Mouse (Mus musculus): ENCODE measurements around the gene Ccdc85b.

Gene Ccdc85b

DNA sequence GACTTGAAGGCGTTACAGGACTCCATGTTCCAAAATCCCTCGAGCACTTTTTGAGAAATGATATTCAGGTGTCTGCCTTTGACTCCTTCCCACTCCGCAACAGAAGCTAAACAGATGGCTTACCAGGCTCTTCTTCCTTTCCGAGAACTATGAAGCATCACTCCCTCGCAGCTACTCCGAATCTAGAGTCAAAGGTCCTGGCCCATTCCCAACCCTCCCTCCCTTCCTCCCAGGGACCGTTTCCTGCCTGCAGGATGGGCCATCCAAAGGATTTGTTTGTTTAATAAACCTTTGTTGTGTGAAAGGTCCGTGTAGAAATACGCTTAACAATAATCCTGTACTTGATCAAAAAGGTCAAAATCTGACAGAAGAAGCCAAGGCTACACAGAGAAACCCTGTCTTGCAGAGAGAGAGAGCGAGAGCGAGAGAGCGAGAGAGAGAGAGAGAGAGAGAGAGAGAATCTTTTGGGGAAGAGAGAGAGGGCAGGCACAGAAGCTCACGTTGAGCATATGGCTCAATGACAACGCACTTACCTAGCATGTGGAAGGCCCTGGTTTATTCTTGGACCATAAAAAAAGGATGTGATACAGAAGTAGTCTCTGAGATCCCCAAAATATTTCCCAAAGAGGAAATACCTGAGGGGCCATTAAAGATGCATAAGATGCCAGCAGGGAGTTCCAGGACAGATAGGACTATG lies at the start of gene Ccdc85b:
Gene Ccdc85b (minus strand): TSS at position 149 of the 697 bp plus-strand sequence.
- in situ Hi-C loops (cut with MboI, MseI) = no loop called here

DNA sequence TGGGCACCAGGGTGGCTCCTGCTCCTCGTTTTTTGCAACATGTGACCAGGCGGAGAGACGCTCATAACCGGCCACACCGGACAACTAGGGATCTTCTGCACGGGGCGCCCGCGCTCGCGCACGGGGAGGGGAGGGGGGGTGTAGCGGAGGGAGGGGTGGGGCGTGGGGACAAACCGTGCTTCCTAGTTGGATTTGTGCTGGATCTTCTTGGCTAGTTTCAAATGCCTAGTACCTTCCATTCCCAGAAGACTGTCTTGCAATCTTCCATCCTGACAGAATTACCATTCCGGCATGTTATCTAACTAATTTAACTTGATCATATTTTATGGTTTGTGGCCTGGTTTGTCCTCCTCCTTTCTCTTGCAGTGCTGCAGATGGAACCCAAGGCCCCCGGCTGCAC lies 46.0 kb upstream of the Ccdc85b start, which contains the start of gene 1700020D05Rik:
Gene 1700020D05Rik (minus strand): TSS at position 101 of the 400 bp plus-strand sequence.
- in situ Hi-C loops (cut with MboI, MseI) = no loop called here

DNA sequence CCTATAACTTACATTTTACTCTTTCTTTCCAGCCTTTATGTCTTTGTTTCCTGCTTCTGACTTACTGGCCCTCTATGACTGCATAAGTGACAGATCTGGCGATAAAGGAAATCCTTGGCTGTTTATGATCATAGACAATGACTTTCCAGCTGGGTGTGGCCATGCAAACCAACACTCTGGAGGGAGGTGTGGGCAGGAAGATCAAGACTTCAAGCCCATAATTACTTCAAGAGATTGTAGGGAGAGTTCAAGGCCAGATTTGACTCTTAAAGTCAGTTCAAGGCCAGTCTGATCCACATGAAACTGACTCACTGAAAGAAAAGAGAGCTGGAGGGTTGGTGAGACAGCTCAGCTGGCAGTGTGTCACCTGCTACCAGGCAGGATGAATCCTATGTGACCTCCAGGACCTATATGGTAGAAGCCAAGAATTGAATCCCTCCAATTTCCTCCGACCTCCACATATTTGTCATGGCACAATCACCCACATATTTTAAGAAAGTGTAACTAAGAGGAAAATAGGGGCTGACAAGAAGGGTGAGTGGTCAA lies 42.7 kb upstream of the Ccdc85b start:
- in situ Hi-C loops (cut with MboI, MseI) = no loop called here

DNA sequence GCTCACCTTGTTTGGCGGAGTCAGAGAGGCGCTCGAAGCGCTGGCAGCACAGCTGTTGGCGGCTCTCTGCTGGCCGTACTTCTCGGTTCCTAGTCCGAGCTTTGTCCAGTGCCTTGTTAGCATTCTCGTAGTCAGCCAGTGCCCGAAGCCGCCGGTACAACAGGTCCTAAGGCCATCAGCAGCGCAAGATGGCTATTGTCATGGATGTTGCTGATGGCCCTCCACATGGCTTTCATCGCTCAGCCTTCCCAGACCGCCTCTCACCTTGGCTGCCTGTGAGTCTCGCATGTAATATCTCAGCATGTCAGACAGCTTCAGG lies 38.3 kb upstream of the Ccdc85b start:
- in situ Hi-C loops (cut with MboI, MseI) = no loop called here

DNA sequence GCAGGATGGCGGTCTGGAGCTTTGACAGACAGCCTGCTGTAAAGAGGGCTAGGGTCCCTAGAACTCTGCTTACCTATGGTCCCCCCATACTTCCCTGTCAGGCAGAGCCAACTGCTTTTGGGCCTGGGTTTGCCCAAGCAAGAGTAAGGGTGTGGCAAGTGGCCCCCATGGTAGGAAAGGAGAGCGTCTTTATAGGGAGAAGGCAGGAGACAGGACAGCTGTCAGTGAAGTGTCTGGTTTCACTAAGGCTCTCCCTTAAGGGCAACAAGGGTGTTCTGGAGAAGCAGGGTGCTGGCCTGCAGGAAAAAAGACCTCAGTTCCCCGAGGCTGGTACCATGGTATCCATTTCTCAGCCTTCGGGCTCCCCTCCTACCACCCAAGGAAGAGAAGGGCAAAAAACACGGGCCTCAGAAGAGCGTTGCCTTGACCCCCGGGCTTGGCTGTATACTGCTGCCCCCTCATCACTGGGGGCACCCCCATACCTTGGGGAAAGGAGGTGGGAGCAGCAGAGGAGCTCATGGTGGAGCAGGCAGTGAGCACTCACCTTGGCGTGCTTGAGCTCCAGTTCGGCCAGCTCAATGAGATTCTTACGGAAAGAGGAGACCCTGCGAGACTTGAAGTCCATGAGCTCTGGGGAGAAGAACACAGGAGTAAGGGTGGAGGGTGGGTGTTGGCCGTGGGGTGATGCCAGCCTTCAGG lies 37.8 kb upstream of the Ccdc85b start:
- in situ Hi-C loops (cut with MboI, MseI) = no loop called here

DNA sequence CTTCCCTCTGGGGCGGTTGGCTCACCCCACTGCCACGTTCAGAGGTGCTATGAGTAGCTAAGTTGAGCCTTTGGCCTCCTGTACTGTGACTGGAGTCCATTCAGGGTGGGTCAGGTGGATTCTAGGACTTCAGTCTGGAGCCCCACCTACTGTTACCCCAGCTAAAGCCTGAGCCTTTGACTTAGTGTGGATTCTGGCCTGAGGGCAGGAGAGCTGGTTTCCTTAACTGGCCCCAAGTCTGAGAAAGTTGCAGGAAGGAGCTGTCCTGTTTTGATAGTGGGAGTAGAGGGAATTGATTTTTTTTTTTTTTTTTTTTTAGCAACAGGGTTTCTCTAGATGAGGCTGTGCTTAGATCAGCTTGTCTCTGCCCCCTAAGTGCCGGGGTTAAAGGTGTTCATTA lies 36.6 kb upstream of the Ccdc85b start:
- in situ Hi-C loops (cut with MboI, MseI) = loop anchor here (5.0 kb wide), 1 partner anchor 803 kb away; no protein-coding TSS in a partner anchor

DNA sequence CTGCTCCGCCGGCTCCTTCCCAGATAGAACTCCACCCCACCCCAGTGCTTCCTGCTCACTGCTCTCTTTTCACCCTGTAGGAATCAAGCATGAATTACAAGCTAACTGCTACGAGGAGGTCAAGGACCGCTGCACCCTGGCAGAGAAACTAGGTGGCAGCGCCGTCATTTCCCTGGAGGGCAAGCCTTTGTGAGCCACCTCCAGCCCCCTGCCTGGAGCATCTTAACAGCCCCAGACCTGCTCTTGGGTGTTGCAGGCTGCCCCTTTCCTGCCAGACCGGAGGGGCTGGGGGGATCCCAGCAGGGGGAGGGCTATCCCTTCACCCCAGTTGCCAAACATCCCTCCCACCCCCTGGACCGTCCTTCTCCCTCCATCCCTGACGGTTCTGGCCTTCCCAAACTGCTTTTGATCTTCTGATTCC lies 35.6 kb upstream of the Ccdc85b start:
- in situ Hi-C loops (cut with MboI, MseI) = loop anchor here (5.0 kb wide), 1 partner anchor 804 kb away; no protein-coding TSS in a partner anchor

DNA sequence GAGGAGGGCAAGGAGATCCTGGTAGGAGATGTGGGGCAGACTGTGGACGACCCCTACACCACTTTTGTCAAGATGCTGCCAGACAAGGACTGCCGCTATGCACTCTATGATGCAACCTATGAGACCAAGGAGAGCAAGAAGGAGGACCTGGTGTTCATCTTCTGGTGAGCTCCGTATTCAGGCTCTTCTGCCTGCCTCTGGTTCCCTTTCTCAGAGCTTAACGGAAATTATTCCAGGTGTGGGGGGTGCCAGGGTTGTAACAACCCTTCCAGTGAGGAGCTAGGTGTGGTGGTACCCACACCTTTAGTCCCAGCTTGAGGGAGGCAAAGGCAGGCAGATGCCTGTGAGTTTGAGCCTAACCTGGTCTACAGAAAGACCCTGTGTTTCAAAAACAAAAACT lies 34.9 kb upstream of the Ccdc85b start:
- in situ Hi-C loops (cut with MboI, MseI) = loop anchor here (5.0 kb wide), 1 partner anchor 805 kb away; no protein-coding TSS in a partner anchor

DNA sequence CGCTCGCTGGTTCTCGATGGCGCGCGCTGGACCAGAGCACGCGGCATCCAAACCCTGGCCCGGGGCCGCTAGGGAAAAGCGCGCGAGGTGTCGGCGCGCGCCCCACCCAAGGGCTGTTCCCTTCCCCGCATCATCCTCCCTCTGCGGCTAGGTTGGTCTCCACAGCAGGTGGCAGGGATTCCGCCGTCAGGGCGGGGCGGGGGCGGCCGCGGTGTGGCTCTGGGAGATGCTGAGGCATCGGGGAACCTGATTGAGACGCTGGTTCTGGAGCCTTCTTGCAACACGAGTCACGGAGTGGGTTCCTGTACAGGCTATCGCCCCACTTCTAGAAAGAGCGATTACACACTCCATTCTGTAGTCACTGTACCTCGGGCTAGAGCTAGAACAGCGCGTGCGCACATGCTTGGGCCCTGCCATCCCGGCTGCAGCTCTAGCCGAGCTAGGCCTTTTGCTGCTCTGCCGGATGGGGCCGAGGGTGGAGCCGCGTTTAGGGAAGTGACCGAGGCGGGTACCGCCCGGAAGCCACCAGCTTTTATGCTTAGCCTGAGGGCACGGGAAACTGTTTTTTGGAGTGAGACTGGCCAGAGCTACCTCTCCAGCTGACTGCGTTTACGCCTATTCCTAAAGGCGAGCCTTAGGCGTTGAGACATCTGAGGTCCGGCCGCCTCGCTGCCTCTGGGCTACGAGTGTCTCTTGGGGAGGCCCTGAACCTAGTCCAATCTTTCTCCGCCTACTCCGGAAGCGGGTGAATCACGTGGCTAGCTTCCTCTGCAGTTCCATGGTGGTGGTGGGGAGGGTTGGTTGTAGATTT lies 33.4 kb upstream of the Ccdc85b start:
- in situ Hi-C loops (cut with MboI, MseI) = loop anchor here (5.0 kb wide), 1 partner anchor 806 kb away; no protein-coding TSS in a partner anchor

DNA sequence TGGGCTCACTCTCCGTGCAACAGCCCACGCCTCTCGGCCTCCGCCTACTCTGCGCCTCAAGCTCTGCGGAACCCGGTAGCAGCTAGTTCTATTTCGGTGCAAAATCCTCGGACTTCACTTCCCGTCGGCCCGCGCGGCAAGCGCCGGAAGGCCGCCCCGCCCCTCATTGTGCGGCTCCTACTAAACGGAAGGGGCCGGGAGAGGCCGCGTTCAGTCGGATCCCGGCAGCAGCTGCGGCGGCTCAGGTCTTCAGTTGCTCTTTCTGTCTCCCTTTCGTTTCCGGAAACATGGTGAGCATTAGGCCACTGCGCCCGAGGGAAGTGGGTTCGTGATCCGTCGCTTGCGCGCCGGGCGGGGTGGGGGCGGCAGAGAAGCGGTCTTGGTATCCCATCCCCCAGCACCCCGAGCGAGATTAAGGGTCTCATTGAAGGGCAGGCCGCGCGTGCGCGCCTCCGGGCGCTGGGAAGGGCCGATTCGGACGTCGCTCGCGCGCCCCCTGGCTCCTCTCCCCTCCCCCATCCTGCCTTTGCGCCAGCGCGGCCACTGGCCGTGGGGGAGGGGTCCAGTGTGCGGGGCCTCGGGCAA lies 32.7 kb upstream of the Ccdc85b start, which contains the start of gene Cfl1:
Gene Cfl1 (plus strand): TSS at position 143 of the 585 bp plus-strand sequence.
- in situ Hi-C loops (cut with MboI, MseI) = loop anchor here (5.0 kb wide), 1 partner anchor 807 kb away; no protein-coding TSS in a partner anchor

DNA sequence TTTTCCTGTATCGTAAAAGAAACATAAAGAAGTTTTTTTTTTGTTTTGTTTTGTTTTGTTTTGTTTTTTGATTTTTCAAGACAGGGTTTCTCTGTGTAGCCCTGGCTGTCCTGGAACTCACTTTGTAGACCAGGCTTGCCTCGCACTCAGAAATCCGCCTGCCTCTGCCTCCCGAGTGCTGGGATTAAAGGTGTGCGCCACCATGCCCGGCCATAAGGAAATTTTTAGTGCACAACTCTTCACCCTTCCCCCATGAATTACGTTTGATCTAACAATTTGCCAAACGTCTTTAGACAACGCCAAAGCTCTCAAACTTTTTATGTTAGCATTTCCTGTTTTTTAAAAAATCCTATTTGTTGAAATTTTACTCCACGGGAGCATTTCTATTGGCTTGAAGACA lies 32.0 kb upstream of the Ccdc85b start:
- in situ Hi-C loops (cut with MboI, MseI) = loop anchor here (5.0 kb wide), 1 partner anchor 808 kb away; no protein-coding TSS in a partner anchor

DNA sequence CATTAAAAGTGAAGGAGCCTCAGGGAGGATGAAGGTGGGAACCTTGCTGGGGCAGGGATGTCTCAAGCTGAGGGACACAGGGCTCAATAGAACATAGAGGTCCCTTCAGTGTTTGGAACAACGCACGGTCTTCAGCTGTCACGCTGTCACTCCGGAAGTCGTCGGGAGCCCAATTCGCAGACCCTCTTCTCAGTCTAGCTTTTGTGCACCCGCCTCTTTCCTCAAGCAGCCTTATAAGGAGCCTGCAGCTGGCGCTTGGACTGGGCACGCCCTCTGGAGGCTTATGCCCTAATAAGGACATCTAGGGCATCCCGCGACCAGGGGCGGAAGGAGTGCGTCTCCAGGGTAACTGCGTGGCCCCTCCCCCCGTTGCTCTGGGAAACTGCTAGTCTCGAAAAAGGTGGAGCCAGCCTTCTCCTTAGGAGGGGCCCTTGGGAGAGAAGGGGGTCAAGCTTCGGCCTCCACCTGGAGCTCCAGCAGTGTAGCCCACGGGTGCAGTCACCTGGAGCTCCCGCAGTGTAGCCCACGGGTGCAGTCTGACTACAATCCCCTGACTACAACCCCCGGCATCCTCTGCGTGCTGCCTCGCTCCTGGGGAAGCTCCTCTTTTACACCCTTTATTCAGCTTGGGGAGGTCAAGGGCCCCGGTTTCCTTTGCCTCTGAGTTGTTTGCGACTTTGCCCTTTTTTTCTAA lies 31.3 kb upstream of the Ccdc85b start:
- in situ Hi-C loops (cut with MboI, MseI) = no loop called here

DNA sequence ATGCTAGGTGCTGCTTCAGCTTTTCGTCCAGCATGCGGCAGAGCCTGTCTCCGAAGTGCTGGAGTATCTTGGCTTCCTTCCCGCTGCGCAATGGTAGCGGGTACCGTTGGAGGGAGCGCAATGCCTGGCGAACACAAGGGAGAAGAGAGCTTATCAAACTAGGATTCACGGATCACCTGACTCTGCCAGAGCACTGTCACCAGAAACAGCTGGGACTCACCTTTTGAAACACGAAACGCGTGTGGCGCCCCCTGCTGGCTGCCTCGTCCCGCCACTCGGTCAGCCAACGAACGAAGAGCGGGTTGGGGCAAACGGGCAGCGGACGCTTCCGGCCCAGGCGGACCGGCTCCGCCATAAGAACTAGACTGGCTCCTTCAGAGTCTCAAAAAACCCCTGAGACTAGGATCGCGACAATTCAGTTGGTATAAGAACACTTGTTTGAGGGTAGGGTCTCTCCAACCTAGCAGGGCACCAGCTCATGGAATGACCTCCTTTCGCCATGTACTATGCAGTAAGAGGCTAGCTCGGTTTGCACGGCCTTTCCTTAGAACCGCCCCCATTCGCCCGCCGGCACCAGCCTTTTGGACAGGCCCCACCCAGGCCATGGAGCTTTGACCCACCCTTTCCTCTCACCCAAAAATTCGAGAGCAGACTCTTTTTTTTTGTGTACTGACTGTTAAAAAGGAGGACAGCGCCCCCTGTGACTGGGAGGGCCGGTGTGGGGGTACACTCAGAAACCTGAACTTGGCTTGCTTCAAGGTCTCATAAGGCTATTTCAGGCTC lies 30.3 kb upstream of the Ccdc85b start, which contains the start of gene Mus81:
Gene Mus81 (minus strand): TSS at position 635 of the 783 bp plus-strand sequence.
- in situ Hi-C loops (cut with MboI, MseI) = no loop called here

DNA sequence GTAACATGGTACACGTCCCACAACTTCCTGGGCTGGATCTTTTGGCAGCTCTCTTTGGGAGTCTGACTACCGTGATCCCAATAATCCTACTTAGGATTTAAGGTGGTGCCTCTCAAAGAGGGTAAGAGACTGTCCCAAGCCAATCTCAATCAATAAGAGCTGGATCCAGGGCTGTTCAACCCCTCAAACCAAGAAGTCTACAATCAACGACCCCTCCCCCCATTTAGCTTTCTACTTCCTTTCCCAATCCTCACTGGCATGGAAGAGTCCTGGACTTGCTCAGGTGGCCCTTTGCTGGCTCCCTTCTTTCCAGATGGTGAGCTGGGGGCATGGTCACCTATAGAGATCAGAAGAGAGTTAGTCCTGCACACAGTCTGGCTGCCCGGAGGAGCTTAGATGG lies 29.1 kb upstream of the Ccdc85b start:
- in situ Hi-C loops (cut with MboI, MseI) = no loop called here

DNA sequence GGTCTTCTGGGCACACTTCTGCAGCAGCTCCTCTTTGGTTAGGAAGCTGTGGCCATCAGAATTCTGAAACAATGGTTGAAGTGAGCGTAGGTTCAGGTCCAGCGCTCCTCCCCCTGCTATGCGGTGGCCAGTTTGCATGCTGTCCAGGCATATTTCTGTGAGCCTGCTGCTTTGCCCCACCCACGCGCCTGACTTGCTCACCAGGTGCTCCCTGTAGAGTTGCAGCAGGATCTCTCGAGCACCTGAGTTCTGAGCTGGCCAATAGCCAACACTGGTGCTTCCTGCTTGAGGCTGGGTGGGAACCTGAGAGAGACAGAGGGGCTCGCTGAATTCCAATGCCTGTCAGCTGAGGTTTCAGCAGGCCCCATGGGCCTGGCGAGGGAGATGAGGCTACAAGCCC lies 28.6 kb upstream of the Ccdc85b start:
- in situ Hi-C loops (cut with MboI, MseI) = no loop called here

DNA sequence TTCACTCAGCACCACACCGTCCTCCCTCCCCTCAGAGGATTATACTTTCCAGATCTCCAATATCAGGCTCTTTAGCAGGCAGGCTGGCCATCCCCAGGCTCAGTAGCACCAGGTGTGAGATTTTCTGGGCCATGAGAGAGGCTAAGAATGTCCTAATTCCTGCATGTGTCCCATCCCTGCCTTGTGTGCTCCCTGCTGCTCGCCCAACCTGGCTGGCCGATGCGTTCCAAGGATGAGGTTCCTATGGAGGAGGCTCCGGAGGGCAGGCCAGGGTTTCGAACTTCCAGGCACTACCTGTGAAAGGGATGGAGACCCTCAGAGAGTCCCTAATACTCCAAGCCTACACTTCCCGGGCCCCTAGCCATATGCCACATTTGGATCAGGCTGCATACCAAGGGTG lies 28.1 kb upstream of the Ccdc85b start:
- in situ Hi-C loops (cut with MboI, MseI) = no loop called here

DNA sequence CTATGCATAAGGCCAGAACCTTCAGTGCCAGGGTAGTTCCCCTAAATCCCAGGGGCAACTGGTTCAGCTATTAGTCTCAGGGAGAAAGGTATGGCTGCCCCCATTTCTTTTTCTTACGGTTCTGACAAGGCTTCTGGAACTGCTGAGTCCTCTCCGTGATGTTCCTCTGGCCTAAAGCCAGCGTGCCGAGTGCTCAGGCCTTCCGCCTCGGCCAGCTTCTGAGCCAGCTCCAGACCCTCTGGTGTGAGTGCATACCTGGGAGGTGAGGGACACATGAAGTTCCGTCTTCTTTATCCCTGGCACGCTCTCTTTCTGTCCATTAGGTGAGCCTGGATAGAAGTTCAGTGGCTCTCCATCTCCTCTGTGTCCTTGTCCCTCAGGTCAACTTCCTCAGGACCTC lies 27.7 kb upstream of the Ccdc85b start:
- in situ Hi-C loops (cut with MboI, MseI) = no loop called here

DNA sequence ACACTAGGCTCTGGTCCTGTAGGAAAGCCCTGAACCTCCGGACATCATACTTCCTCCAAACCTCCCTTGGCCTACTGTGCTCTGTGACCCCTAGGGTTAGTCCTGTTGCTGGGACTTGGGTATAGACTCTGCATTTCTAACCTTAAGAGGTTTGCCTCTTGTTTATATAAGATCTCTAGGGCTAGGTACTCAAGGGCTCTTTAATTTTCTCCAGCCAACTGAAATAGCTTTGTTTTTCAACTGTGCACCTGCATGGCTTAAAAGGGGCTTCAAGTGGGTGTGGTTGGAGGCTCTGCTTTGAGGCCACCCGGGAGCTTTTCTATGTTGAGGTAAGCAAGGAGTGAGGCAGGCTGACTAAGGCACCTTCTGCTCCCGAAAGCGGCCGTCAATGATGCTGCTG lies 26.8 kb upstream of the Ccdc85b start:
- in situ Hi-C loops (cut with MboI, MseI) = no loop called here

DNA sequence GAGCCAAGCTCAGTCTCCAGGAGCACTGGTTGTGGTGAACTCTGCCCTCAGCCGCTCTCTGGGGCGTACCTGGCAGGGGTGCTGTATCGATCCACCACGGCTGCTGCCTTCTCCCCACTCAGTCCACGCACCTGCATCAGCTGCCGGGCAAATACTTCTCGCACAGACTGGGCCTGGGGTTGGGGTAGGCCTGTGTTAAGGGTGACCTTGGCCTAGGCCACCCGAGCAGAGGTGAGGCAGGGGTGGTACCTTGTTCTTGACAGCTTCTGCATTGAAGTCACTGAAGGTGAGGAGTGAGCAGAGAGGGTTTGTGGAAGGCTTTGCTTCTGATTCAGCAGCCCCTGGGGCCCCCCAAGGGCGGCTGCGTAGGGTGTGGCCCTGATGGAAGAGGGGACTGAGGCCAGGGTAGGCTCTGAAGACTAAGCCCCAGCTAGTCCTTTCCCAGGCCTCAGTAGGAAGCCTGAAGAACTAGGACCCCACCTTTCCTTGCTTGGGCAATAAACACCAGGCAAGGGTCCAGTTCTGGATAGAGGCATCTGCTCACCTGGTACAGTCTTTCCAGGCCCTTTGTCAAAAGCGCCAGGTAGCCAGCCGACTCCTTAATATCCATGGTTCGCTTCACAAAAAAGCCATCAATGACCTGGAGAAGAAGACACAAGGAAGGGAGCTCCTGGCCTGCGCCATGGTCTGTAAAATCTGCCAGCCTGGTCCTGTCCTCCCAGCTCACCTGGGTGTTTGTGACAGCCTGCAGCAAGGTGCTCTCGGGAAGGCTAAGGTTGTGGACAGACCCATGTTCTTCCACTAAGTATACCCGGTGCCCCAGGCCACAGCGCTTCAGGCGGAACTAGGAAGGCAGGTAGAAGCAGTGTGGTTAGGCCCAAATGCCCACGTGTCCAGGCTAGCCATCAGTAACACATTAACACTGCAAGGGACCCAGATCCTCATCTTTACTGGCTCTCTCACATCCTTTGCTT lies 26.0 kb upstream of the Ccdc85b start:
- in situ Hi-C loops (cut with MboI, MseI) = no loop called here

Data from T-helper 2 cell (primary cell).